Mouse (Mus musculus) limb, embryonic 14.5 days (tissue): ENCODE data around the gene March5. TPM values are rescaled to one million over a fixed set of nuclear protein-coding genes. Genes with fewer than 3 reads are reported as not detected.

ENCODE experiments used
- ATAC-seq: fragments of 200-750 bp; cut with Nextera tagmentation; 2 replicates; pipeline ENCODE4 v1.8.0; 2017; ENCODE audit warnings: low read depth, moderate number of reproducible peaks, moderate TSS enrichment; ENCODE audit not compliant: low FRiP score
- DNase-seq: peaks from one replicate; pipeline ENCODE4 v3.0.0-alpha.2; 2015; ENCODE audit warnings: low spot score
- H3K27ac ChIP-seq: fragments of 300-500 bp; sonication (generic); replicated peaks from 2 replicates; pipeline ENCODE4 v1.5.1; 2014; ENCODE audit warnings: low read depth, mild to moderate bottlenecking, low read length, moderate library complexity, mixed read lengths
- H3K27me3 ChIP-seq: fragments of 300-500 bp; sonication (generic); 2 replicates; pipeline ENCODE4 v1.6.1; 2014; ENCODE audit warnings: low read length, mixed read lengths; ENCODE audit not compliant: control insufficient read depth, insufficient read depth
- H3K36me3 ChIP-seq: fragments of 300-500 bp; sonication (generic); 2 replicates; pipeline ENCODE4 v1.6.1; 2014; ENCODE audit warnings: mild to moderate bottlenecking, low read length, moderate library complexity, mixed read lengths; ENCODE audit not compliant: control insufficient read depth, insufficient read depth
- H3K4me1 ChIP-seq: fragments of 300-500 bp; sonication (generic); 2 replicates; pipeline ENCODE4 v1.6.1; 2014; ENCODE audit warnings: antibody characterized with exemption, low read length, mixed read lengths; ENCODE audit not compliant: control insufficient read depth, insufficient read depth
- H3K4me2 ChIP-seq: fragments of 300-500 bp; sonication (generic); replicated peaks from 2 replicates; pipeline ENCODE4 v1.6.1; 2014; ENCODE audit warnings: low read depth, mild to moderate bottlenecking, low read length, moderate library complexity; ENCODE audit not compliant: severe bottlenecking
- H3K4me3 ChIP-seq: fragments of 300-500 bp; sonication (generic); replicated peaks from 2 replicates; pipeline ENCODE4 v1.5.1; 2014; ENCODE audit warnings: low read length
- H3K9ac ChIP-seq: fragments of 300-500 bp; sonication (generic); 2 replicates; pipeline ENCODE4 v1.6.1; 2014; ENCODE audit warnings: mild to moderate bottlenecking, low read depth, low read length, moderate library complexity; ENCODE audit not compliant: severe bottlenecking
- H3K9me3 ChIP-seq: fragments of 300-500 bp; sonication (generic); 2 replicates; pipeline ENCODE4 v1.6.1; 2016; ENCODE audit warnings: low read length; ENCODE audit not compliant: control insufficient read depth
- POLR2A ChIP-seq: fragments of 200-500 bp; IDR thresholded peaks from 2 replicates; pipeline ENCODE4 v1.8.0; 2012; ENCODE audit warnings: inconsistent platforms, mild to moderate bottlenecking, moderate library complexity, borderline replicate concordance; ENCODE audit not compliant: insufficient read depth, insufficient read length; ENCODE audit errors: extremely low read depth
- WGBS: fragments of 180-500 bp; shearing (Covaris S2); extraction: QIAGEN DNeasy Blood & Tissue Kit; methylation state at CpG from one replicate; pipeline ENCODE4 v1.1.7; 2014; 5-methylcytosine and 5-hydroxymethylcytosine counted together
- polyA plus RNA-seq, 2 experiments: library from polyadenylated mRNA; depleted of rRNA in 1 of 2; stranded (reverse) in 1 of 2; unstranded in 1 of 2; fragments of >200 nt; fragmentation: Nextera tagmentation in 1 of 2; extraction: Ambion mirVana in 1 of 2; gene quantifications; 2 replicates each; pipeline versions ENCODE4 v1.2.1 to v1.2.3; 2012 to 2014

The March5 gene
- polyA plus RNA-seq, 2 experiments, result 67.0 to 106 TPM

GRCm38 (mm10) chr19:37255321-37255720 is 48.0 kb downstream of the March5 start:
- no peaks in the 10 kb centered on the region for H3K4me1 ChIP-seq
- no peak overlapping the region for H3K27ac ChIP-seq
- no peak overlapping the region for H3K4me3 ChIP-seq
- H3K27me3 ChIP-seq, result no peaks in the 10 kb centered on the region
- H3K9me3 ChIP-seq, result no peaks in the 10 kb centered on the region
- no peak overlapping the region for H3K4me2 ChIP-seq
- H3K36me3 ChIP-seq, result no peaks in the 10 kb centered on the region
- no peak overlapping the region for H3K9ac ChIP-seq
- no peak for TF ChIP-seq POLR2A
- WGBS, result 92% methylated on average over 9 of the region's 9 CpGs
- ATAC-seq, result no peak
- no peak for DNase-seq

GRCm38 (mm10) chr19:37262389-37262788 is 55.0 kb downstream of the March5 start:
- Histone ChIP-seq H3K9me3 (no peaks in the 10 kb centered on the region), H3K27me3 (no peaks in the 10 kb centered on the region), H3K4me3 (no peak overlapping the region), H3K4me2 (no peak overlapping the region), H3K36me3 (no peaks in the 10 kb centered on the region), H3K9ac (no peak overlapping the region), H3K4me1 (no peaks in the 10 kb centered on the region), H3K27ac (no peak overlapping the region)
- 70% methylated on average over 4 of the region's 4 CpGs for WGBS
- ATAC-seq (no peak), DNase-seq (no peak)
- no peak for TF ChIP-seq POLR2A

DNA sequence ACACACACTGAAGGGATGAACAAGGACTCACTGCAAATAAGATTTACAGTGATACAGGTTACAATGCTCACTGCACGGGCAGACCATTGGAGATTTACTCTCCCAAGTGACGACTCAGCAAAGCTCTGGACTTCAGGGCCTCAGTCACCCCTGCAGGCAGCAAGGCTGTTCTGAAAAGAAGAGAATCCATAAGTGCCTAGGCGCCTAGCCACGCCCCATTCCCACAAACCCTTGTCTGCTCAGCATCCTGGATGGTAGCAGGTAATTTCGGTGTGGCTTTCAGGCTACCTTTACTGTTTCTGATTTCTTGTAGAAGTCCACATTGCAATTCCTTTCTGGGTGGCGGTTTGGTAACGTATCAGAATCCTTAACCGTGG is 56.2 kb downstream of the March5 start:
- H3K27me3 ChIP-seq, result no peaks in the 10 kb centered on the region
- TF ChIP-seq POLR2A, result no peak
- H3K4me1 ChIP-seq, result no peaks in the 10 kb centered on the region

DNA sequence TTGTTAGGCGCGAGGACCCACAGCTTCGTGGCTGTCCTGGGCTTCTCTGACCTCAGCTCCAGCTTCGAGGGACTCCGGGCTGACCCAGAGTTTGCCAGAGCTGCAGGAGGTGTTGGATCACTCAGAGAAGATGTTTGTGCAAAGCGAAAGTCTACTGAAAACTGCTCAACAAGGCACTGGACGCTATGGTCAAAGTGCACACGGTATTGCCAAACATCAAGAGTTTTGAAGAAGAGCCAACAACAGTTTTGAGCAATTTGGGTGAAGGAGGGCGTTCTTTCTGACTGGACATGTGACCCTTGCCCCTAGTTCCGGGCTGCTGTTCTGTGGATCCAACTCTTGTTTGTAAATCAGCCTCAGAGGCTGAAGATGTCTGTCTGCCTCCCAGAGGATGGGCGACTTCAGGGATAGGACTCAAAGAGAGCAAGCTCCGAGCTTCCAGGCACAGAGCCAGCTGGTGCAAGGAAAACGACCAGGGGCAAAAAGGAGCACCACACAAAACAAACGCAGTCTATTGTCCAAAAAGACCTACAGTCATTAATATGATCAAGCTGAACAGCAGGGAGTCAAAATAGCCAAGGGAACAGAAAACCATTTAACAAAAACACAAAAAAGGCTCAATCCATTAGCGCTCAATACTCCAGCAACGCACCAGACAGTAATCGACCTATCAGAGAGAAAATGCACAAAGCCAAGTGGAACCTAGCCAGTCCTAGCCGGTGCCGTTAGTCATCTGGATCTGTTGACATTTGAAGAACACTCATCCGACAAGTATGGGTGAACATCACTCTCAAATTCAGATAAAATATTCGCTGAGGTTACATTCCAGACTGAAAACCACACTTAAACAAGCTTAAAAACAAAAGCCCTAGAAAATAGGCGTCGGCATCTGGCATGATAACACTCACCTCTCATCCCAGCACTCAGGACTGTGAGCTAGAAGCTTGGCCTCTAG is 56.9 kb downstream of the March5 start:
- DNase-seq (no peak), ATAC-seq (no peak)
- Histone ChIP-seq H3K36me3 (0 out of 2 replicates have a peak, but pooled peaks cover 2% of the 10 kb centered on the region), H3K27ac (no peak overlapping the region), H3K4me3 (no peak overlapping the region), H3K4me1 (no peaks in the 10 kb centered on the region), H3K9ac (no peak overlapping the region), H3K4me2 (no peak overlapping the region), H3K27me3 (no peaks in the 10 kb centered on the region), H3K9me3 (no peaks in the 10 kb centered on the region)
- no peak for TF ChIP-seq POLR2A
- 80% methylated on average over 23 of the region's 23 CpGs for WGBS

More for the DNA sequence above, 56.2 kb downstream of the March5 start:
- no peak for ATAC-seq
- Histone ChIP-seq H3K9me3 (no peaks in the 10 kb centered on the region), H3K4me3 (no peak overlapping the region), H3K36me3 (no peaks in the 10 kb centered on the region), H3K27ac (no peak overlapping the region), H3K9ac (no peak overlapping the region), H3K4me2 (no peak overlapping the region)
- no peak for DNase-seq
- WGBS, result 69% methylated on average over 8 of the region's 8 CpGs

- Histone ChIP-seq H3K27ac (no peak overlapping the region), H3K4me1 (no peaks in the 10 kb centered on the region), H3K9me3 (no peaks in the 10 kb centered on the region), H3K27me3 (no peaks in the 10 kb centered on the region), H3K36me3 (0 out of 2 replicates have a peak, but pooled peaks cover 3% of the 10 kb centered on the region), H3K9ac (no peak overlapping the region), H3K4me3 (no peak overlapping the region), H3K4me2 (no peak overlapping the region)
- peak; percentile 80 for DNase-seq
- WGBS, result 31% methylated on average over 10 of the region's 10 CpGs
- ATAC-seq, result peak; percentile 77
- TF ChIP-seq POLR2A, result no peak
Measured at GRCm38 (mm10) chr19:37265333-37266103, 58.2 kb downstream of the March5 start.
